Mouse (Mus musculus): ENCODE data around the gene 1700025C18Rik.

- TF ChIP-seq USF1 (IDR thresholded peaks at IDR 0.05; ENCODE audit: low read depth) (no peak), E2F4 (IDR thresholded peaks at IDR 0.05; ENCODE audit: insufficient read depth) (no peak), CEBPB (IDR thresholded peaks at IDR 0.05; ENCODE audit: insufficient read depth, poor library complexity, severe bottlenecking) (no peak), MYOG (IDR thresholded peaks at IDR 0.05; ENCODE audit: control insufficient read depth in 1 of 3, insufficient read depth in 1 of 3, insufficient read length in 2 of 3, low read depth in 2 of 3) (no peak), POLR2A (IDR thresholded peaks at IDR 0.05; ENCODE audit: insufficient read length, low read depth) (no peak), TCF12 (IDR thresholded peaks at IDR 0.05; ENCODE audit: insufficient read depth, poor library complexity, severe bottlenecking) (no peak), MAX (IDR thresholded peaks at IDR 0.05; ENCODE audit: low read depth) (no peak), TCF3 (IDR thresholded peaks at IDR 0.05; ENCODE audit: insufficient read length, low read depth) (no peak), POLR2AphosphoS2 (IDR thresholded peaks at IDR 0.05; ENCODE audit: insufficient read length, low read depth) (no peak), MYOD1 (IDR thresholded peaks at IDR 0.05; ENCODE audit: control insufficient read depth in 1 of 3, insufficient read length in 2 of 3, low read depth in 2 of 3) (no peak), REST (IDR thresholded peaks at IDR 0.05; ENCODE audit: insufficient read depth, insufficient read length) (no peak), SRF (IDR thresholded peaks at IDR 0.05; ENCODE audit: control insufficient read depth, insufficient read length, low read depth) (no peak)
These were observed 38.6 kb upstream of the 1700025C18Rik start for GRCm38 (mm10) chr2:165129189-165129588.
